Mouse (Mus musculus): Measurements from ENCODE around the gene Lrrn1. TPM values are rescaled to one million over a fixed set of nuclear protein-coding genes. Genes with fewer than 3 reads are reported as not detected.

The Lrrn1 gene
- polyA plus RNA-seq, 1 experiment from 2014 or later: 4.8 TPM

DNA sequence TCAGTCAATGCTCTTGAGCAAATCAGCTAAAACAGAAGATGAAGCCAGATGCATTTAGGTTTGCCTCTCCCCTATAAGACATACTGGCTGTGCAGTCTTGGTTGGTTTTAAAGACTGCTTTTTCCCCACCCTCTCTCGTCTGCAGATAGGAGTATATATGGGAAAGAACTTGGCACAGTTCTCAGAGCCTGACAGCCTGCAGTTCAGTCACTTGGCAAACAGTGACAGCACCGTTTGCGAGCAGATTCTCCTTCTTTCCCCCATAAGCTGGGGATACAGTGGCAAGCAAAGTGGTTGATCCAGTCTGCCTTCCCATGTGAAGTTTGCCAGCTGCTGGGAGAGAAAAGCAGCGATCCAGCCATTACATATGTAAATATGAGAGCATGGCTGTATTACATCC, 12.3 kb downstream of the Lrrn1 start:
- Histone ChIP-seq H3K27me3 (replicated peaks) (no peaks in the 10 kb centered on the region), H3K9me3 (no peaks in the 10 kb centered on the region), H3K4me2 (no peak overlapping the region), H3K4me3 (replicated peaks) (no peak overlapping the region), H3K36me3 (no peaks in the 10 kb centered on the region), H3K4me1 (no peaks in the 10 kb centered on the region), H3K27ac (no peak overlapping the region), H3K9ac (no peak overlapping the region)
- no peak for ATAC-seq (ENCODE audit: insufficient read depth, low FRiP score, low read depth)
- 47% methylated on average over 4 of the region's 4 CpGs for WGBS

DNA sequence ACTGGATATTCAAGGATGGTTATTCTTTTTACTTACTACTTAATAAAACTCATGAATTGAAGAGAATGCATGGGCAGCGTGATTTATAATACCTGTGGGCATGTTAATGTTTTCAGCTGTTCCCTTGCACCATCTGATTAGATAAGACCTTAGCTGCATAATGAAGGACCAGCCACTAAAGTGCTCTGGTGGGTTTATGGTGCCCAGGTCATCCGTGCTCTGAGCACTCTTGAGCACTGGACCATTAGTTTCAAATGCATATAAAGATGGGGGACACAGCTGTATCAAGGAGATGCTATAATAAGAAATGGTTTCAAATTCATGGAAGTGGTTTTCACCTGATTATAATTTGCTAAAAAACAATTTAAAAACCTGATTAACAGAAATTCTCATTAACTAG, 16.7 kb downstream of the Lrrn1 start:
- Histone ChIP-seq H3K4me2 (no peak overlapping the region), H3K4me3 (replicated peaks) (no peak overlapping the region), H3K36me3 (no peaks in the 10 kb centered on the region), H3K9ac (no peak overlapping the region), H3K27ac (no peak overlapping the region), H3K4me1 (no peaks in the 10 kb centered on the region), H3K27me3 (replicated peaks) (no peaks in the 10 kb centered on the region), H3K9me3 (no peaks in the 10 kb centered on the region)
- ATAC-seq (ENCODE audit: insufficient read depth, low FRiP score, low read depth): no peak
- WGBS: 79% methylated on average over 2 of the region's 2 CpGs

- no peak overlapping the region for H3K9ac ChIP-seq
- WGBS: 71% methylated on average over 1 of the region's 1 CpGs
- H3K9me3 ChIP-seq: no peaks in the 10 kb centered on the region
- no peak for ATAC-seq (ENCODE audit: insufficient read depth, low FRiP score, low read depth)
- no peaks in the 10 kb centered on the region for H3K36me3 ChIP-seq
- no peaks in the 10 kb centered on the region for H3K4me1 ChIP-seq
- H3K4me2 ChIP-seq: no peak overlapping the region
- H3K27ac ChIP-seq: no peak overlapping the region
- H3K4me3 ChIP-seq (replicated peaks): no peak overlapping the region
- H3K27me3 ChIP-seq (replicated peaks): no peaks in the 10 kb centered on the region
Measured at GRCm38 (mm10) chr6:107552511-107552910, 22.9 kb downstream of the Lrrn1 start.

DNA sequence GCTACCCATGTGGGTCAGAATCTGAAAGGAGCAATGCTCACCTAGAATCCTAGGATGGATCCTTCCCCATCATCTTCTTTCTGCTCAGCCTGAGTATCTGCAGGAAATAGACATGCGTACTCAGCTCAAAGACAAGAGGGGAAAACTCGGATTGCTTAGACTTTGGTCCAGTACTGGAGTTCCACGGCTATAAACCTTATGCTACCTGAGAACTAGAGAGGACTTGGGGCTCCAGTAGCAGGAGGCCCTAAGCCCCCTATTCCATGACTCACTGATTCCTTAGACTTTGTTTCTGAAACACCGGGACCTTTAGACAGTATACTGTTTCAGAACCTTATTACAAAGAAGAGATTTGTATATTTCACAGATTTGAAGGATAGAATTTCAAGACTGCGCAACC, 25.8 kb downstream of the Lrrn1 start:
- H3K9me3 ChIP-seq: no peaks in the 10 kb centered on the region
- 55% methylated on average over 5 of the region's 5 CpGs for WGBS
- no peaks in the 10 kb centered on the region for H3K27me3 ChIP-seq (replicated peaks)
- H3K27ac ChIP-seq: no peak overlapping the region
- no peak overlapping the region for H3K4me3 ChIP-seq (replicated peaks)
- H3K4me1 ChIP-seq: no peaks in the 10 kb centered on the region
- no peak overlapping the region for H3K4me2 ChIP-seq
- no peaks in the 10 kb centered on the region for H3K36me3 ChIP-seq
- no peak for ATAC-seq (ENCODE audit: insufficient read depth, low FRiP score, low read depth)
- no peak overlapping the region for H3K9ac ChIP-seq

DNA sequence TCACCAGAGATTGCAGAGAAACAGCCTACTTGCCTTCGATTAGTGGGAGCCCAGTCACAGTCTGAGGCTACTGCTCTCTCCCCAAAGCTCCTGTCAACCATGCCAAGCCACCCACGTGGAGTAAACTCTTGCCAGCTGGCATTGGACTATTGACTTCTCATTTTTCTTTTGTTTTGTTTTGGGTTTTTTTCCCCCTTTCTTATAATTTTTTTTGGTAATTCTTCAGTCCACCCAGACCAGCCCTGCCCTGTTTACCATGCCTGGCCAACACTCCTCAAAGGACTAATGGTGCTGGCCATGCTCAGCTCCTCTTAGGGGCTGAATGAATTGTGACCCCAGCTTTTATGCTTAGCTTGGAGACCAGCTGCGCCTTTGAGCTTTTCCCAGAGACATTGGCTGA, 27.4 kb downstream of the Lrrn1 start:
- no peaks in the 10 kb centered on the region for H3K27me3 ChIP-seq (replicated peaks)
- no peaks in the 10 kb centered on the region for H3K4me1 ChIP-seq
- no peak for ATAC-seq (ENCODE audit: insufficient read depth, low FRiP score, low read depth)
- H3K36me3 ChIP-seq: no peaks in the 10 kb centered on the region
- H3K9me3 ChIP-seq: no peaks in the 10 kb centered on the region
- H3K9ac ChIP-seq: no peak overlapping the region
- no peak overlapping the region for H3K27ac ChIP-seq
- H3K4me2 ChIP-seq: no peak overlapping the region
- H3K4me3 ChIP-seq (replicated peaks): no peak overlapping the region
- 57% methylated on average over 3 of the region's 3 CpGs for WGBS

GRCm38 (mm10) chr6:107557806-107558205, 28.2 kb downstream of the Lrrn1 start:
- H3K27me3 ChIP-seq (replicated peaks): no peaks in the 10 kb centered on the region
- no peak overlapping the region for H3K4me3 ChIP-seq (replicated peaks)
- H3K27ac ChIP-seq: no peak overlapping the region
- no peak overlapping the region for H3K9ac ChIP-seq
- H3K4me2 ChIP-seq: no peak overlapping the region
- H3K9me3 ChIP-seq: no peaks in the 10 kb centered on the region
- WGBS: 57% methylated on average over 3 of the region's 3 CpGs
- H3K4me1 ChIP-seq: no peaks in the 10 kb centered on the region
- H3K36me3 ChIP-seq: no peaks in the 10 kb centered on the region
- ATAC-seq (ENCODE audit: insufficient read depth, low FRiP score, low read depth): no peak

DNA sequence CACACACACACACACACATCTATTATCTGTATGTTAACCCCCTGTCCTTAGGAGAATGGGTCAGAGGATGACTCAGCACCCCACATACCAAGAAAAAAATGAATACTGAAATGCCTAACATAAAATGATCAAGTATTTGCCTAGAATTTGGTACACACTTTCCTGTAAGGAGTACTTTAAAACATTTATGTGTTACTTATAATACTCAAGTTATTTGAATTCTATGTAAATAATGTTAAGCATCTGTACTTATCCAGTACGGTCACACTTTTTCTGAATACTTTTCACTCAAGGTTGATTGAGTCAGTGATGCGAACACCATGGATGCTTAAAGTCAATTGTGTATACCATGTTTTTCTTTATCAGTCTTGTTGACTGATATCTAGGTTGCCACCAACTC, 32.7 kb downstream of the Lrrn1 start:
- Histone ChIP-seq H3K36me3 (no peaks in the 10 kb centered on the region), H3K9ac (no peak overlapping the region), H3K4me2 (no peak overlapping the region), H3K27ac (no peak overlapping the region), H3K27me3 (replicated peaks) (no peaks in the 10 kb centered on the region), H3K9me3 (no peaks in the 10 kb centered on the region), H3K4me3 (replicated peaks) (no peak overlapping the region), H3K4me1 (no peaks in the 10 kb centered on the region)
- no peak for ATAC-seq (ENCODE audit: insufficient read depth, low FRiP score, low read depth)
- 91% methylated on average over 2 of the region's 2 CpGs for WGBS

DNA sequence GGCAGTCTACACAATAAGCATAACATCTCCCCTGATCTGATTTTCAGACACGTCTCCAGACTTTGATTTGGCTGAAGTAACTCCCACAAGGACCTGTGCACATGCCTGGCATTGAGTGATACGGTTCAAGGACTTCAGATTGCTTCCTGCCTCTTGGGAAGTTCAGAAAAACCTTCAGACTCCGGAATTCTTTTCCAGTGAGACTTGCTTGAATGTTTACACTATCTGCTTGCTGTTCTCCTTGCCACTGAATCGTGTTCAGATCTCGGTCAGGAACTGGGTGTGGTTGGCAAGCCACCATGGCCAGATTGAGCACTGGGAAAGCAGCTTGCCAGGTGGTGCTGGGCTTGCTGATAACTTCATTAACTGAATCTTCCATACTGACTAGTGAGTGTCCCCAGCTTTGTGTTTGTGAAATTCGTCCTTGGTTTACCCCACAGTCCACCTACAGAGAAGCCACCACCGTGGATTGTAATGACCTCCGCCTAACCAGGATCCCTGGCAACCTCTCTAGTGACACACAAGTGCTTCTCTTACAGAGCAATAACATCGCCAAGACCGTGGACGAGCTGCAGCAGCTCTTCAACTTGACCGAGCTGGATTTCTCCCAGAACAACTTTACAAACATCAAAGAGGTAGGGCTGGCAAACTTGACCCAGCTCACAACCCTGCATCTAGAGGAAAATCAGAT, 37.5 kb downstream of the Lrrn1 start:
- 61% methylated on average over 12 of the region's 12 CpGs for WGBS
- no peak overlapping the region for H3K4me2 ChIP-seq
- no peak for ATAC-seq (ENCODE audit: insufficient read depth, low FRiP score, low read depth)

GRCm38 (mm10) chr6:107574561-107574960, 45.0 kb downstream of the Lrrn1 start:
- no peak overlapping the region for H3K4me3 ChIP-seq (replicated peaks)
- H3K9ac ChIP-seq: no peak overlapping the region
- H3K9me3 ChIP-seq: no peaks in the 10 kb centered on the region
- H3K4me1 ChIP-seq: no peaks in the 10 kb centered on the region
- H3K27me3 ChIP-seq (replicated peaks): no peaks in the 10 kb centered on the region
- H3K27ac ChIP-seq: no peak overlapping the region
- ATAC-seq (ENCODE audit: insufficient read depth, low FRiP score, low read depth): no peak
- 85% methylated on average over 3 of the region's 3 CpGs for WGBS
- no peaks in the 10 kb centered on the region for H3K36me3 ChIP-seq
- H3K4me2 ChIP-seq: no peak overlapping the region

More for the DNA sequence above, 37.5 kb downstream of the Lrrn1 start:
- Histone ChIP-seq H3K27ac (no peak overlapping the region), H3K36me3 (no peaks in the 10 kb centered on the region), H3K4me3 (replicated peaks) (no peak overlapping the region), H3K9me3 (no peaks in the 10 kb centered on the region), H3K9ac (no peak overlapping the region), H3K4me1 (no peaks in the 10 kb centered on the region), H3K27me3 (replicated peaks) (no peaks in the 10 kb centered on the region)

DNA sequence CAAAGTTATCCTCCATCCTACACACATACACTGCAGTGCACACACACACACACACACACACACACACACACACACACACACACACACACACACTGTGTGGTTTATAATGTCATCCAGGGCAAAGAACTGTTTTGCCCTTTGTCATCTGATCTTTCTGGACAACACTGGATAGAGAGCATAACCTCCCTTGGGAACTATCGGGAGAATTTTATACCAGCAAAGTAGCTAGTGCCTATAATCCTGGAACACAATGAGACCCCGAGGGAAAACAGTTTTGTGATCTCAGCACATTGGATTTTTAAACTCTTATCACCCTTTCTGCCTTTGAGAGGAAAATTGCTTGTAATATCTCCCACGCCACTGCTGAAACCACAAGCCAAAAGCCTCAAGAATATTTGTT, 45.8 kb downstream of the Lrrn1 start:
- 65% methylated on average over 3 of the region's 3 CpGs for WGBS
- no peaks in the 10 kb centered on the region for H3K4me1 ChIP-seq
- no peak overlapping the region for H3K4me3 ChIP-seq (replicated peaks)
- no peak overlapping the region for H3K9ac ChIP-seq
- no peaks in the 10 kb centered on the region for H3K36me3 ChIP-seq
- no peak overlapping the region for H3K4me2 ChIP-seq
- no peak for ATAC-seq (ENCODE audit: insufficient read depth, low FRiP score, low read depth)
- no peaks in the 10 kb centered on the region for H3K27me3 ChIP-seq (replicated peaks)
- H3K9me3 ChIP-seq: no peaks in the 10 kb centered on the region
- no peak overlapping the region for H3K27ac ChIP-seq

- no peak overlapping the region for H3K4me3 ChIP-seq (replicated peaks)
- H3K27ac ChIP-seq: no peak overlapping the region
- no peaks in the 10 kb centered on the region for H3K36me3 ChIP-seq
- ATAC-seq (ENCODE audit: insufficient read depth, low FRiP score, low read depth): no peak
- no peak overlapping the region for H3K9ac ChIP-seq
- no peaks in the 10 kb centered on the region for H3K4me1 ChIP-seq
- no peaks in the 10 kb centered on the region for H3K27me3 ChIP-seq (replicated peaks)
- WGBS: 97% methylated on average over 8 of the region's 8 CpGs
- H3K9me3 ChIP-seq: no peaks in the 10 kb centered on the region
- H3K4me2 ChIP-seq: no peak overlapping the region
Measured at GRCm38 (mm10) chr6:107577309-107577708, 47.7 kb downstream of the Lrrn1 start.

- no peak overlapping the region for H3K4me2 ChIP-seq
- H3K9me3 ChIP-seq: no peaks in the 10 kb centered on the region
- no peak overlapping the region for H3K4me3 ChIP-seq (replicated peaks)
- H3K36me3 ChIP-seq: no peaks in the 10 kb centered on the region
- H3K27me3 ChIP-seq (replicated peaks): no peaks in the 10 kb centered on the region
- H3K4me1 ChIP-seq: no peaks in the 10 kb centered on the region
- WGBS: 83% methylated on average over 1 of the region's 1 CpGs
- no peak overlapping the region for H3K27ac ChIP-seq
- no peak for ATAC-seq (ENCODE audit: insufficient read depth, low FRiP score, low read depth)
- H3K9ac ChIP-seq: no peak overlapping the region
Measured at GRCm38 (mm10) chr6:107583759-107584383, 54.3 kb downstream of the Lrrn1 start.

DNA sequence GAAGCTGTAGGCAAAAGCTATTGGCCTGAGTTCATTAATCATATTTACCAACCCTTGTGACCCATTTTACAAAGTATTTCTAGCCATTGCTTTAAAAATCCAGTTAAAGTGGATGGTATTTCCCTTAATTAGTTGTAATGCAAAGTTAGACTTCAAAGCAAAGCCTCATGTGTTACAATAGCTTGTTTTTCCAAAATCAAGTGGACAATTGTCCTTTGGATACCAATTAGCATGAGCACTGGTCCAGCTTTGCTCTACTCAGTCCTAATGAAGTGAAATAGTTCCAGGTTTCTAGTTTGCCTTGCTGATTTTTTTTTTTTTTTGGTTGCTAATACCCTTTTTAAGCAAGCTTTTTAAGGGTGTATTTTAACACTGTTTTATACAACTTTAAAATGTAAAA, 75.6 kb downstream of the Lrrn1 start:
- Histone ChIP-seq H3K27ac (no peak overlapping the region), H3K36me3 (no peaks in the 10 kb centered on the region), H3K4me3 (replicated peaks) (no peak overlapping the region), H3K4me2 (no peak overlapping the region), H3K9me3 (no peaks in the 10 kb centered on the region), H3K4me1 (no peaks in the 10 kb centered on the region), H3K27me3 (replicated peaks) (no peaks in the 10 kb centered on the region), H3K9ac (no peak overlapping the region)
- ATAC-seq (ENCODE audit: insufficient read depth, low FRiP score, low read depth): no peak
